Mouse (Mus musculus): ENCODE measurements around the gene Cx3cr1. TPM values are rescaled to one million over a fixed set of nuclear protein-coding genes. Genes with fewer than 3 reads are reported as not detected.

Gene Cx3cr1
- polyA plus RNA-seq, 1 experiment from 2014 or later, result 8.6 TPM

- Histone ChIP-seq H3K4me3 (ENCODE audit: low read depth, low read length) (no peak overlapping the region), H3K4me1 (replicated peaks; ENCODE audit: control insufficient read depth, insufficient read depth) (0 out of 2 replicates have a peak, but pooled peaks cover 2% of the 10 kb centered on the region), H3K9me3 (ENCODE audit: control insufficient read depth, low read length) (no peaks in the 10 kb centered on the region), H3K27me3 (ENCODE audit: control insufficient read depth, insufficient read depth, low read length) (no peaks in the 10 kb centered on the region), H3K4me2 (replicated peaks; ENCODE audit: low read depth) (no peak overlapping the region), H3K27ac (replicated peaks) (peak overlapping the region; percentile 82), H3K36me3 (ENCODE audit: control insufficient read depth, insufficient read depth, low read length) (peaks cover 25% of the 10 kb centered on the region), H3K9ac (ENCODE audit: low read length) (0 out of 2 replicates have a peak overlapping the region, but pooled peaks have one; percentile 38)
- 64% methylated on average over 7 of the region's 7 CpGs for WGBS
- DNase-seq (ENCODE audit: low spot score), result no peak
- no peak for TF ChIP-seq CTCF (IDR thresholded peaks at IDR 0.05; ENCODE audit: low read depth)
- peak; percentile 55 for TF ChIP-seq EP300 (optimal IDR thresholded peaks at IDR 0.05)
- ATAC-seq (ENCODE audit: low FRiP score, low TSS enrichment), result peak; percentile 55
These were observed 98.7 kb downstream of the Cx3cr1 start for GRCm38 (mm10) chr9:119970763-119971656.

GRCm38 (mm10) chr9:119970221-119970620 lies 99.5 kb downstream of the Cx3cr1 start:
- ATAC-seq (ENCODE audit: low FRiP score, low TSS enrichment) (peak; percentile 22), DNase-seq (ENCODE audit: low spot score) (peak; percentile 68)
- H3K4me2 ChIP-seq (replicated peaks; ENCODE audit: low read depth), result no peak overlapping the region
- TF ChIP-seq CTCF (IDR thresholded peaks at IDR 0.05; ENCODE audit: low read depth) (peak; percentile 71), EP300 (optimal IDR thresholded peaks at IDR 0.05) (peak; percentile 2)
- 0 out of 2 replicates have a peak, but pooled peaks cover 2% of the 10 kb centered on the region for H3K4me1 ChIP-seq (replicated peaks; ENCODE audit: control insufficient read depth, insufficient read depth)
- H3K36me3 ChIP-seq (ENCODE audit: control insufficient read depth, insufficient read depth, low read length), result peaks cover 25% of the 10 kb centered on the region
- H3K9me3 ChIP-seq (ENCODE audit: control insufficient read depth, low read length), result no peaks in the 10 kb centered on the region
- H3K9ac ChIP-seq (ENCODE audit: low read length), result 0 out of 2 replicates have a peak overlapping the region, but pooled peaks have one; percentile 38
- H3K27ac ChIP-seq (replicated peaks), result peak overlapping the region; percentile 82
- no peak overlapping the region for H3K4me3 ChIP-seq (ENCODE audit: low read depth, low read length)
- no peaks in the 10 kb centered on the region for H3K27me3 ChIP-seq (ENCODE audit: control insufficient read depth, insufficient read depth, low read length)
- 45% methylated on average over 6 of the region's 6 CpGs for WGBS

- Histone ChIP-seq H3K4me1 (replicated peaks; ENCODE audit: control insufficient read depth, insufficient read depth) (0 out of 2 replicates have a peak, but pooled peaks cover 2% of the 10 kb centered on the region), H3K4me2 (replicated peaks; ENCODE audit: low read depth) (no peak overlapping the region), H3K27me3 (ENCODE audit: control insufficient read depth, insufficient read depth, low read length) (no peaks in the 10 kb centered on the region), H3K9me3 (ENCODE audit: control insufficient read depth, low read length) (no peaks in the 10 kb centered on the region), H3K27ac (replicated peaks) (peak overlapping the region; percentile 82), H3K4me3 (ENCODE audit: low read depth, low read length) (no peak overlapping the region), H3K36me3 (ENCODE audit: control insufficient read depth, insufficient read depth, low read length) (peaks cover 25% of the 10 kb centered on the region), H3K9ac (ENCODE audit: low read length) (no peak overlapping the region)
- 73% methylated on average over 7 of the region's 7 CpGs for WGBS
- TF ChIP-seq EP300 (optimal IDR thresholded peaks at IDR 0.05) (no peak), CTCF (IDR thresholded peaks at IDR 0.05; ENCODE audit: low read depth) (no peak)
- no peak for DNase-seq (ENCODE audit: low spot score)
- 0 out of 2 replicates have a peak, but pooled peaks have one; percentile 3 for ATAC-seq (ENCODE audit: low FRiP score, low TSS enrichment)
These were observed 99.9 kb downstream of the Cx3cr1 start for GRCm38 (mm10) chr9:119969811-119970210.

GRCm38 (mm10) chr9:119966221-119966910 lies 103.3 kb downstream of the Cx3cr1 start:
- Histone ChIP-seq H3K27me3 (ENCODE audit: control insufficient read depth, insufficient read depth, low read length) (no peaks in the 10 kb centered on the region), H3K4me3 (ENCODE audit: low read depth, low read length) (no peak overlapping the region), H3K27ac (replicated peaks) (no peak overlapping the region), H3K4me2 (replicated peaks; ENCODE audit: low read depth) (no peak overlapping the region), H3K9me3 (ENCODE audit: control insufficient read depth, low read length) (no peaks in the 10 kb centered on the region), H3K9ac (ENCODE audit: low read length) (no peak overlapping the region), H3K4me1 (replicated peaks; ENCODE audit: control insufficient read depth, insufficient read depth) (0 out of 2 replicates have a peak, but pooled peaks cover 2% of the 10 kb centered on the region), H3K36me3 (ENCODE audit: control insufficient read depth, insufficient read depth, low read length) (no peaks in the 10 kb centered on the region)
- no peak for DNase-seq (ENCODE audit: low spot score)
- TF ChIP-seq EP300 (optimal IDR thresholded peaks at IDR 0.05) (no peak), CTCF (IDR thresholded peaks at IDR 0.05; ENCODE audit: low read depth) (no peak)
- no peak for ATAC-seq (ENCODE audit: low FRiP score, low TSS enrichment)
- WGBS, result 88% methylated on average over 26 of the region's 26 CpGs

GRCm38 (mm10) chr9:119965186-119965585 lies 104.5 kb downstream of the Cx3cr1 start:
- Histone ChIP-seq H3K9me3 (ENCODE audit: control insufficient read depth, low read length) (no peaks in the 10 kb centered on the region), H3K9ac (ENCODE audit: low read length) (no peak overlapping the region), H3K36me3 (ENCODE audit: control insufficient read depth, insufficient read depth, low read length) (no peaks in the 10 kb centered on the region), H3K4me2 (replicated peaks; ENCODE audit: low read depth) (no peak overlapping the region), H3K4me1 (replicated peaks; ENCODE audit: control insufficient read depth, insufficient read depth) (no peaks in the 10 kb centered on the region), H3K27ac (replicated peaks) (no peak overlapping the region), H3K27me3 (ENCODE audit: control insufficient read depth, insufficient read depth, low read length) (no peaks in the 10 kb centered on the region), H3K4me3 (ENCODE audit: low read depth, low read length) (no peak overlapping the region)
- 63% methylated on average over 3 of the region's 3 CpGs for WGBS
- TF ChIP-seq CTCF (IDR thresholded peaks at IDR 0.05; ENCODE audit: low read depth) (no peak), EP300 (optimal IDR thresholded peaks at IDR 0.05) (no peak)
- ATAC-seq (ENCODE audit: low FRiP score, low TSS enrichment) (no peak), DNase-seq (ENCODE audit: low spot score) (no peak)
